ENCODE assay signal across 8 mouse cellular contexts in the genomic region with DNA sequence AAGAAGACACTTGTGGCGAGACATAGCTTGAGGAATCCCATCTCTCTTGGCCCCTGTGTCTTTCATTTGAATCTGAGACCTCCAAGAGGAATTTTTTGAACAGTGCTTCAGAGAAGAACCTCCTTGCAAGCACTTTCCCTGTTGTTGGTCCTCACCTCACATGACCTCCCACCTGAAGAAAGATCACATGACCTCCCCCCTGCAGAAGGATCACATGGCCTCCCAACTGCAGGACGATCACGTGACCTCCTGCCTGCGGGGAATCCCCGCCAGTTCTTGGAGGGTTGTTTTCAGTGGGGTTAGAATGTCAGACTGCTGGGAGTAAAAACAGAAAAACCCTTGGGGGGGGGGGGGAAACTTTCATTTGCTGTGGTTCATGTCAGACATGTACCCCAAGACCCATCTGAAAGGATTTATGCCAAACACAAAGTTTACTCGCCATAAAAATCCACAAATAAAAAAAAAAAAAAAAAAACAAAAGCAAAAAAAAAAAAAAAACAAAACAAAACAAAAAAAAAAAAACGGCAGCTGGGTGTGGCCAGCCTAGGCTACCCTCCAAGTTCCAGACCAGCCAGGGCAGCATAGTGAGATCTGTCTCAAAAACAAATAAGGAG.
DNase-seq lines count a peak whose midpoint lies in the region; ATAC-seq and TF ChIP-seq lines count a peak whose summit lies in the region.

No protein-coding gene starts in this region.

- H3K4me2 ChIP-seq in neural tube, embryonic 14.5 days (ENCODE audit: low read depth, low read length): no peak overlapping the region
- H3K4me2 ChIP-seq in stomach, postnatal 0 days (replicated peaks; ENCODE audit: low read depth): no peak overlapping the region

- no peaks in the 10 kb centered on the region for H3K27me3 ChIP-seq in neural tube, embryonic 14.5 days (ENCODE audit: control insufficient read depth, insufficient read depth, low read length)
- H3K27me3 ChIP-seq in stomach, postnatal 0 days (ENCODE audit: control insufficient read depth, insufficient read depth, low read length): no peaks in the 10 kb centered on the region

- H3K9me3 ChIP-seq in neural tube, embryonic 14.5 days (ENCODE audit: control insufficient read depth, low read length): no peaks in the 10 kb centered on the region
- H3K9me3 ChIP-seq in stomach, postnatal 0 days (ENCODE audit: control insufficient read depth, low read length): no peaks in the 10 kb centered on the region

- ATAC-seq in neural tube, embryonic 14.5 days (ENCODE audit: low read depth): no peak
- ATAC-seq in stomach, postnatal 0 days (ENCODE audit: low FRiP score, low TSS enrichment): no peak

- H3K9ac ChIP-seq in neural tube, embryonic 14.5 days (replicated peaks; ENCODE audit: low read depth, low read length): no peak overlapping the region
- H3K9ac ChIP-seq in stomach, postnatal 0 days (ENCODE audit: low read length): no peak overlapping the region

- intact Hi-C loops in heart, postnatal 10 days (cut with DNase I): no loop called here

- TF ChIP-seq CTCF in layer of hippocampus, adult 2 months (conservative IDR thresholded peaks at IDR 0.05): no peak
- TF ChIP-seq CTCF in stomach, postnatal 0 days (IDR thresholded peaks at IDR 0.05; ENCODE audit: low read depth): no peak

- 26% methylated on average over 7 of the region's 7 CpGs for WGBS in neural tube, embryonic 14.5 days
- 30% methylated on average over 7 of the region's 7 CpGs for WGBS in stomach, postnatal 0 days

- H3K27ac ChIP-seq in neural tube, embryonic 14.5 days (ENCODE audit: low read depth, low read length): 0 out of 2 replicates have a peak overlapping the region, but pooled peaks have one; percentile 10
- H3K27ac ChIP-seq in layer of hippocampus, adult 2 months: no peak overlapping the region
- no peak overlapping the region for H3K27ac ChIP-seq in stomach, postnatal 0 days (replicated peaks)

- no peak overlapping the region for H3K4me3 ChIP-seq in neural tube, embryonic 14.5 days (ENCODE audit: low read depth, low read length)
- H3K4me3 ChIP-seq in layer of hippocampus, adult 2 months: no peak overlapping the region
- H3K4me3 ChIP-seq in stomach, postnatal 0 days (ENCODE audit: low read depth, low read length): no peak overlapping the region

- H3K36me3 ChIP-seq in neural tube, embryonic 14.5 days (ENCODE audit: control insufficient read depth, insufficient read depth, low read length): no peaks in the 10 kb centered on the region
- no peaks in the 10 kb centered on the region for H3K36me3 ChIP-seq in stomach, postnatal 0 days (ENCODE audit: control insufficient read depth, insufficient read depth, low read length)

- TF ChIP-seq EP300 in stomach, postnatal 0 days (optimal IDR thresholded peaks at IDR 0.05): no peak

- peak; percentile 14 to 30 for DNase-seq in heart, postnatal 10 days
- no peak for DNase-seq in heart, adult 8-10 months (ENCODE audit: low spot score)
- DNase-seq in brain, adult 2 months (ENCODE audit: low read depth, low spot score): peak; percentile 24
- DNase-seq in kidney, postnatal 10 days: peak; percentile 60
- DNase-seq in layer of hippocampus, postnatal 25 days (ENCODE audit: extremely low spot score in 1 of 2, low spot score in 1 of 2): no peak
- no peak for DNase-seq in layer of hippocampus, adult 2 months (ENCODE audit: low spot score in 2 of 2)
- no peak for DNase-seq in stomach, postnatal 0 days (ENCODE audit: low spot score)

- H3K4me1 ChIP-seq in neural tube, embryonic 14.5 days (ENCODE audit: control insufficient read depth, insufficient read depth, low read length): peaks cover 11% of the 10 kb centered on the region
- no peaks in the 10 kb centered on the region for H3K4me1 ChIP-seq in stomach, postnatal 0 days (replicated peaks; ENCODE audit: control insufficient read depth, insufficient read depth)

Comparison
In these comparisons a context has a peak if more than half of its experiments do, and no peak if none do; other contexts are left out.
1. DNase-seq: peak in heart, postnatal 10 days (2 of 2), brain, adult 2 months (single experiment) and kidney, postnatal 10 days (single experiment); none in heart, adult 8-10 months (single experiment), layer of hippocampus, postnatal 25 days (0 of 2), layer of hippocampus, adult 2 months (0 of 2) and stomach, postnatal 0 days (single experiment).